ENCODE assay signal across 7 mouse cellular contexts in the genomic region with DNA sequence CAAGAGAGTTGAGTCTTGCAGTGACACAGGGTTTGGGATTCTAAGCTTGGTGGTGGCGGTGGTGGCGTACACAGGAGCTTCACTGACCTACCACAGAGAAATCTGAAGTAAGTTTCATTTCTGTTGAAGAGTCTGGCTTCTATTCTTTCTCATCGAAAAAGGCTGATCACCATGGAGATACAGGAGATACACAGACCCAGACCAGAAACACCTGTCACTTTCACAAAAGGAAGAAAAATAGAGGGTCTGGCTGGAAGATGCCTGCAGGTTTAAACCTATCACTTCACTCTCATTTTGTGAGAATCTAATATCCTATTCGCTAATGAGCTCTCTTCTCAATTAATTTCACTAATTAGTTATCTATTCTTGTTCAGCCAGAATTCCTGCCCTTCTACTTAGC. TPM values are rescaled to one million over a fixed set of nuclear protein-coding genes. Genes with fewer than 3 reads are reported as not detected.
DNase-seq lines count a peak whose midpoint lies in the region; ATAC-seq and TF ChIP-seq lines count a peak whose summit lies in the region.

No protein-coding gene starts in this region.

- WGBS in kidney, postnatal 0 days = 81% methylated on average over 4 of the region's 4 CpGs
- 68% methylated on average over 4 of the region's 4 CpGs for WGBS in embryonic facial prominence, embryonic 14.5 days
- WGBS in intestine, postnatal 0 days = 68% methylated on average over 4 of the region's 4 CpGs
- WGBS in neural tube, embryonic 13.5 days = 61% methylated on average over 4 of the region's 4 CpGs

- no peak for ATAC-seq in kidney, postnatal 0 days (replicated peaks; ENCODE audit: low FRiP score, low read depth)
- no peak for ATAC-seq in embryonic facial prominence, embryonic 14.5 days (ENCODE audit: low read depth)
- ATAC-seq in intestine, postnatal 0 days = no peak
- no peak for ATAC-seq in neural tube, embryonic 13.5 days (ENCODE audit: low read depth)

- H3K4me2 ChIP-seq in kidney, postnatal 0 days (ENCODE audit: low read length) = peak overlapping the region; percentile 94
- peak overlapping the region; percentile 90 for H3K4me2 ChIP-seq in embryonic facial prominence, embryonic 14.5 days (ENCODE audit: low read depth, low read length)
- H3K4me2 ChIP-seq in intestine, postnatal 0 days (replicated peaks; ENCODE audit: low read depth) = peak overlapping the region; percentile 87
- H3K4me2 ChIP-seq in neural tube, embryonic 13.5 days = peak overlapping the region; percentile 65

- TF ChIP-seq CTCF in kidney, postnatal 0 days (IDR thresholded peaks at IDR 0.05; ENCODE audit: low read depth) = no peak
- TF ChIP-seq CTCF in intestine, postnatal 0 days (IDR thresholded peaks at IDR 0.05; ENCODE audit: low read depth) = no peak

- H3K9me3 ChIP-seq in kidney, postnatal 0 days (replicated peaks; ENCODE audit: low read length) = no peaks in the 10 kb centered on the region
- H3K9me3 ChIP-seq in embryonic facial prominence, embryonic 14.5 days (ENCODE audit: control insufficient read depth, low read length) = no peaks in the 10 kb centered on the region
- no peaks in the 10 kb centered on the region for H3K9me3 ChIP-seq in intestine, postnatal 0 days (ENCODE audit: control insufficient read depth)
- no peaks in the 10 kb centered on the region for H3K9me3 ChIP-seq in neural tube, embryonic 13.5 days

- no peak overlapping the region for H3K9ac ChIP-seq in kidney, postnatal 0 days (ENCODE audit: low read depth, low read length)
- no peak overlapping the region for H3K9ac ChIP-seq in embryonic facial prominence, embryonic 14.5 days (ENCODE audit: low read depth, low read length)
- H3K9ac ChIP-seq in intestine, postnatal 0 days (ENCODE audit: low read depth, low read length) = 0 out of 2 replicates have a peak overlapping the region, but pooled peaks have one; percentile 88
- 0 out of 2 replicates have a peak overlapping the region, but pooled peaks have one; percentile 92 for H3K9ac ChIP-seq in neural tube, embryonic 13.5 days

- peaks cover 14% of the 10 kb centered on the region; the same call in 1 of the 2 replicates for H3K4me1 ChIP-seq in kidney, postnatal 0 days (replicated peaks; ENCODE audit: insufficient read depth, low read length)
- peaks cover 21% of the 10 kb centered on the region; the same call in 1 of the 2 replicates for H3K4me1 ChIP-seq in embryonic facial prominence, embryonic 14.5 days (ENCODE audit: control insufficient read depth, insufficient read depth, low read length)
- peaks cover 3% of the 10 kb centered on the region; the same call in 1 of the 2 replicates for H3K4me1 ChIP-seq in intestine, postnatal 0 days (replicated peaks; ENCODE audit: control insufficient read depth, insufficient read depth, low read length)
- peaks cover 48% of the 10 kb centered on the region for H3K4me1 ChIP-seq in neural tube, embryonic 13.5 days (replicated peaks)

- H3K27me3 ChIP-seq in kidney, postnatal 0 days (ENCODE audit: insufficient read depth, low read length) = no peaks in the 10 kb centered on the region
- 0 out of 2 replicates have a peak, but pooled peaks cover 10% of the 10 kb centered on the region for H3K27me3 ChIP-seq in embryonic facial prominence, embryonic 14.5 days (replicated peaks; ENCODE audit: control insufficient read depth, insufficient read depth, low read length)
- no peaks in the 10 kb centered on the region for H3K27me3 ChIP-seq in intestine, postnatal 0 days (replicated peaks; ENCODE audit: control insufficient read depth, insufficient read depth, low read length)
- peaks cover 12% of the 10 kb centered on the region for H3K27me3 ChIP-seq in neural tube, embryonic 13.5 days

- DNase-seq in kidney, postnatal 0 days (ENCODE audit: low spot score) = no peak
- no peak for DNase-seq in kidney, postnatal 4 days
- DNase-seq in embryonic facial prominence, embryonic 14.5 days (ENCODE audit: low spot score) = no peak
- no peak for DNase-seq in urinary bladder, postnatal 25 days (ENCODE audit: low spot score)
- DNase-seq in thymus, postnatal 10 days (ENCODE audit: low spot score in 2 of 2) = no peak

- no peak overlapping the region for H3K27ac ChIP-seq in kidney, postnatal 0 days
- H3K27ac ChIP-seq in embryonic facial prominence, embryonic 14.5 days (replicated peaks; ENCODE audit: low read depth, low read length) = no peak overlapping the region
- peak overlapping the region; percentile 15; the same call in 1 of the 2 replicates for H3K27ac ChIP-seq in intestine, postnatal 0 days (ENCODE audit: low read depth, low read length)
- H3K27ac ChIP-seq in neural tube, embryonic 13.5 days (replicated peaks) = no peak overlapping the region

- peak overlapping the region; percentile 83; the same call in 1 of the 2 replicates for H3K4me3 ChIP-seq in kidney, postnatal 0 days (replicated peaks; ENCODE audit: low read depth, low read length)
- peak overlapping the region; percentile 85 for H3K4me3 ChIP-seq in embryonic facial prominence, embryonic 14.5 days (ENCODE audit: low read depth, low read length)
- H3K4me3 ChIP-seq in intestine, postnatal 0 days (ENCODE audit: low read depth, low read length) = peak overlapping the region; percentile 91
- H3K4me3 ChIP-seq in neural tube, embryonic 13.5 days = peak overlapping the region; percentile 80

- no peaks in the 10 kb centered on the region for H3K36me3 ChIP-seq in kidney, postnatal 0 days (ENCODE audit: insufficient read depth, low read length)
- 0 out of 2 replicates have a peak, but pooled peaks cover 4% of the 10 kb centered on the region for H3K36me3 ChIP-seq in embryonic facial prominence, embryonic 14.5 days (ENCODE audit: control insufficient read depth, insufficient read depth, low read length)
- no peaks in the 10 kb centered on the region for H3K36me3 ChIP-seq in intestine, postnatal 0 days (ENCODE audit: control insufficient read depth, insufficient read depth)
- H3K36me3 ChIP-seq in neural tube, embryonic 13.5 days = no peaks in the 10 kb centered on the region

RNA-seq across cellular contexts. Expression of a gene that starts 1.6 kb away (rescaled TPM):
- polyA plus RNA-seq in kidney, postnatal 0 days (2015; fragmentation: Nextera tagmentation; extraction: Ambion mirVana) = 19.5 and 22.6 TPM in 2 replicates
- polyA plus RNA-seq in embryonic facial prominence, embryonic 14.5 days (2014; fragmentation: Nextera tagmentation; extraction: Ambion mirVana) = 17.9 and 24.3 TPM in 2 replicates
- 22.4 and 26.6 TPM in 2 replicates for polyA plus RNA-seq in intestine, postnatal 0 days (2015; fragmentation: Nextera tagmentation; extraction: Ambion mirVana)
- 21.6 and 22.2 TPM in 2 replicates for polyA plus RNA-seq in neural tube, embryonic 13.5 days (2015; fragmentation: Nextera tagmentation; extraction: Ambion mirVana)

Comparison
In these comparisons a context has a peak if more than half of its experiments do, and no peak if none do; other contexts are left out.
1. H3K9ac ChIP-seq: peak in intestine, postnatal 0 days (single experiment) and neural tube, embryonic 13.5 days (single experiment); none in kidney, postnatal 0 days (single experiment) and embryonic facial prominence, embryonic 14.5 days (single experiment).
2. Peak in every context shown above with its lines, with median percentiles within 50 percentile points of each other: H3K4me2 ChIP-seq and H3K4me3 ChIP-seq.